Mouse (Mus musculus) liver, adult 2 months (tissue): Measurements from ENCODE around the gene Tmem132d.

Experiments used
- CTCF ChIP-seq: fragments of 200-500 bp; IDR thresholded peaks from 2 replicates; pipeline ENCODE4 v1.5.1; 2011; ENCODE audit warnings: low read depth, low read length, control low read depth
- POLR2A ChIP-seq: fragments of 200-500 bp; IDR thresholded peaks from 2 replicates; pipeline ENCODE4 v1.6.1; 2011; ENCODE audit warnings: low read length, control low read depth; ENCODE audit not compliant: insufficient read depth; ENCODE audit errors: extremely low read depth

DNA sequence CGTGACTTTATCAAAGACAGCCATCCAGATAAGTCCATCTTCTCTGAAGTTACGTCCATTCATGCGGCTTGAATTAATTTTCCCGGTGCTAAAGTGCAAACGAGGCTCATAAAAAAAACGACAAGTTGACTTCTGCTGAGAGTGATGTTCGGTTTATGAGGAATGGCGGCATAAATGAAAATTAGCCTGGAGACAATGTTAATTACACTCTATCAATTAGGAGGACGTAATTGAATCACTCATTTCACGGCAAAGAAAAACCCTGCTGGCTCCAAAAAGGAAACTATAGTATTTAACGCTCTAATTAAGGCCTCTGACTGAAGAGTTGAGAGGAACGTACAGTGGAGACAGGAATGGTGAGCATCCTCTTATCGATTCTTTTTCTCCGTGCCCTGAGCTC, 503.2 kb downstream of the Tmem132d start:
- no peak for TF ChIP-seq CTCF
- no peak for TF ChIP-seq POLR2A
